Comparison of ENCODE assay signal across 10 mouse cellular contexts in the genomic region with DNA sequence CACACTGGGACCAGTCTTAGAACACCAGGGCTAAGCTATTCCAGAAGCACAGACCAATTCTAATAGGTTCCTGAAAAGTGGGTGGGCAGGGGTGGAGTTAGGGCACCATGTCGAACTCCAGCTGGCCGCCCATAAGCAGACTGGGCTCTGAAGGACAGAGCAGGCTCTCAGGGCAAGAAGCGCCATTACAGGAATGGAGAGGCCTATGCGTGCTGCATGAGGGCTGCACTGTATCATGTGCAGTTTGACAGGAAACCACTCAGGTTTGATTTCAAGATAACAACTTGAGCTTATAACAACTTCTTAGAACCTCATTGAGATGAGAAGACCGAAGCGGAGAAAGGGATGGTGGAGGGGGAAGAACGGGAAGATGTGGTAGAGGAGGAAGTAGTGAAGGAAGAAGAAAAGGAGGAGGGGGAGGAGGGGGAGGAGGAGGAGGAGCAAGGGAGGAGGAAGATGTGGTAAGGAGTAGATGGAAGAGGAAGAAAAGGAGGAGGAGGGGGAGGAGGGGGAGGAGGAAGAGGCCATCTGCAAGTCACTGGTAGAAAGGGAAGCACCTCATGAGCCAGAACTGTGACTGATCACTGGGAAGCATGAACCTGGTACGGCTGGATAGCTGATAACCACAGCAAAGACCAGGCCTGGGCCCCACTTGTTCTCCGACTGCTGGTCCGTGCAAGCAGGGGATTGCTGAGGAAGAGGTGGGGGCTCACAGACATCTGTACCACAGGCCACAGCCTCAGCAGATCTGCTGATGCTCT. TPM values are rescaled to one million over a fixed set of nuclear protein-coding genes. Genes with fewer than 3 reads are reported as not detected.
DNase-seq lines count a peak whose midpoint lies in the region; ATAC-seq lines count a peak whose summit lies in the region.
"Had no signal": no experiment of that assay in that cellular context is flagged by ENCODE, and none has a peak within 500 bp of the region (broad histone marks: within the 10 kb centered on the region; RNA-seq: fewer than 3 reads in every experiment).

No protein-coding gene starts in this region.

- DNase-seq in heart, postnatal 36 days: no peak
- peak; percentile 59 to 65 for DNase-seq in thymus, postnatal 10 days (ENCODE audit: low spot score in 2 of 2)
- no peak for DNase-seq in embryo, embryonic 11 days
- no peak for DNase-seq in left cerebral cortex, adult 11 months (ENCODE audit: low spot score)
- DNase-seq in cerebellum, postnatal 10 days: no peak

- no peaks in the 10 kb centered on the region for H3K9me3 ChIP-seq in heart, embryonic 16.5 days (replicated peaks; ENCODE audit: control insufficient read depth, low read length)
- no peaks in the 10 kb centered on the region for H3K9me3 ChIP-seq in liver, embryonic 15.5 days (replicated peaks)
- H3K9me3 ChIP-seq: limb, embryonic 13.5 days had no signal

- no peak overlapping the region for H3K9ac ChIP-seq in heart, embryonic 16.5 days (ENCODE audit: low read length)
- H3K9ac ChIP-seq in liver, embryonic 15.5 days: no peak overlapping the region
- H3K9ac ChIP-seq: limb, embryonic 13.5 days had no signal

- H3K36me3 ChIP-seq in heart, embryonic 16.5 days (ENCODE audit: control insufficient read depth, insufficient read depth): no peaks in the 10 kb centered on the region
- H3K36me3 ChIP-seq in liver, embryonic 15.5 days (replicated peaks): no peaks in the 10 kb centered on the region
- H3K36me3 ChIP-seq: limb, embryonic 13.5 days had no signal

- H3K4me3 ChIP-seq in heart, embryonic 16.5 days (ENCODE audit: low read length): no peak overlapping the region
- H3K4me3 ChIP-seq in liver, embryonic 15.5 days (replicated peaks): no peak overlapping the region
- H3K4me3 ChIP-seq: limb, embryonic 13.5 days had no signal

- H3K27me3 ChIP-seq in heart, embryonic 16.5 days (ENCODE audit: control insufficient read depth, insufficient read depth, low read length): no peaks in the 10 kb centered on the region
- H3K27me3 ChIP-seq in liver, embryonic 15.5 days: no peaks in the 10 kb centered on the region
- H3K27me3 ChIP-seq: limb, embryonic 13.5 days had no signal

- intact Hi-C loops in heart, postnatal 36 days (cut with DNase I): no loop called here

- 0 out of 2 replicates have a peak, but pooled peaks cover 2% of the 10 kb centered on the region for H3K4me1 ChIP-seq in heart, embryonic 16.5 days (ENCODE audit: control insufficient read depth, insufficient read depth, low read length)
- H3K4me1 ChIP-seq in liver, embryonic 15.5 days (replicated peaks): peaks cover 31% of the 10 kb centered on the region

- 0 out of 2 replicates have a peak overlapping the region, but pooled peaks have one; percentile 3 for H3K27ac ChIP-seq in heart, embryonic 16.5 days (ENCODE audit: low read length)
- peak overlapping the region; percentile 55; the same call in 1 of the 2 replicates for H3K27ac ChIP-seq in liver, embryonic 15.5 days (replicated peaks)
- H3K27ac ChIP-seq: limb, embryonic 13.5 days had no signal

- 69% methylated on average over 10 of the region's 10 CpGs for WGBS in heart, embryonic 16.5 days
- WGBS in liver, embryonic 15.5 days (ENCODE audit: insufficient replicate concordance): 31% methylated on average over 10 of the region's 10 CpGs

- H3K4me2 ChIP-seq in heart, embryonic 16.5 days (ENCODE audit: low read depth, low read length): no peak overlapping the region
- no peak overlapping the region for H3K4me2 ChIP-seq in liver, embryonic 15.5 days
- H3K4me2 ChIP-seq: limb, embryonic 13.5 days had no signal

- ATAC-seq in heart, embryonic 16.5 days (replicated peaks; ENCODE audit: extremely low read depth, insufficient read depth, low FRiP score): peak; percentile 50
- peak; percentile 84 for ATAC-seq in activated CD4-positive, CD25-positive, alpha-beta regulatory T cell, adult 4 months
- peak; percentile 38; the same call in 1 of the 2 replicates for ATAC-seq in liver, embryonic 15.5 days (ENCODE audit: insufficient read depth)
- ATAC-seq: intestine, postnatal 0 days had no signal

RNA-seq across cellular contexts. Expression of a gene that starts 33.3 kb away (rescaled TPM):
- 20.3 and 20.6 TPM in 2 replicates for polyA plus RNA-seq in heart, embryonic 16.5 days (2015; fragmentation: Nextera tagmentation; extraction: Ambion mirVana)
- 10 to 100 TPM; 16.2 to 18.7 TPM for total RNA-seq in heart, postnatal 36 days (2021)
- polyA plus RNA-seq in activated CD4-positive, CD25-positive, alpha-beta regulatory T cell, adult 4 months (2017; shearing (Covaris generic)): 10 to 100 TPM; 35.2 to 38.2 TPM
- polyA plus RNA-seq in liver, embryonic 15.5 days (2015; fragmentation: Nextera tagmentation; extraction: Ambion mirVana): 4.4 and 4.9 TPM in 2 replicates

Comparison
In these comparisons a context has a peak if more than half of its experiments do, and no peak if none do; other contexts are left out.
1. DNase-seq: peak in thymus, postnatal 10 days (2 of 2); none in heart, postnatal 36 days (0 of 2), embryo, embryonic 11 days (single experiment), left cerebral cortex, adult 11 months (single experiment) and cerebellum, postnatal 10 days (0 of 2).
2. Peak in every context shown above with its lines, with median percentiles within 50 percentile points of each other: ATAC-seq.